Mouse (Mus musculus): ENCODE results near the gene Ankrd65.
"Not testable (repeated sequence)": the region's sequence is repeated elsewhere in the genome, so short reads cannot be mapped to it uniquely, and the experiment has no call there.

The Ankrd65 gene

DNA sequence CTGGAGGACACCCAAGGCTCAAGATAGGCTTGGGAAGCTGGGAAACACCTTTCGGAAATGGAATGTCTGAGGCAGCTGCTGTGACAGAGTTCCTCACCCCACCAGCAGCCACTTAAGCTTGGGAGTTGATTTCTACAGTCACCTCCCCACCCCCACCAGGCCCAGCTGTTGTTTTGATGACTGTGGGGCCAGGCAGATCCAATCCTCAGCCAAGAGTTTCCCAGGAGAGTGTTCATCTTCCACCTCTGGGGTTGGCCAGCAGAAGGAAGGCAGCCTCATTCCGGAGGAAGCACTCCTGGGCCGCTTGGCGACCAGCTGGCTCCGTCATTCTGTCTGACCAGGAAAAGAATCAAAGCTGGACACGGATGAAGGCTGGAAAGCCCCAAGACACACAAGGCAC, 9.3 kb upstream of the Ankrd65 start:
- H3K36me3 ChIP-seq (ENCODE audit: insufficient read depth, low read length) = no peaks in the 10 kb centered on the region
- H3K27me3 ChIP-seq (ENCODE audit: insufficient read depth, low read length) = peaks cover 27% of the 10 kb centered on the region
- H3K4me3 ChIP-seq (replicated peaks; ENCODE audit: low read length) = no peak overlapping the region
- no peak for TF ChIP-seq CTCF (conservative IDR thresholded peaks at IDR 0.05; ENCODE audit: low read length)
- no peak for TF ChIP-seq NANOG (IDR thresholded peaks at IDR 0.05; ENCODE audit: borderline replicate concordance, low read length)
- TF ChIP-seq POU5F1 (IDR thresholded peaks at IDR 0.05; ENCODE audit: borderline replicate concordance, low read length) = no peak
- H3K4me1 ChIP-seq (replicated peaks; ENCODE audit: low read depth, low read length) = peaks cover 47% of the 10 kb centered on the region
- no peaks in the 10 kb centered on the region for H3K9me3 ChIP-seq (ENCODE audit: low read length)

GRCm38 (mm10) chr4:155783486-155784080, 6.7 kb upstream of the Ankrd65 start:
- H3K4me3 ChIP-seq (replicated peaks; ENCODE audit: low read length) = peak overlapping the region; percentile 83
- H3K27me3 ChIP-seq (ENCODE audit: insufficient read depth, low read length) = peaks cover 20% of the 10 kb centered on the region
- no peaks in the 10 kb centered on the region for H3K9me3 ChIP-seq (ENCODE audit: low read length)
- H3K4me1 ChIP-seq (replicated peaks; ENCODE audit: low read depth, low read length) = peaks cover 29% of the 10 kb centered on the region
- no peak for TF ChIP-seq NANOG (IDR thresholded peaks at IDR 0.05; ENCODE audit: borderline replicate concordance, low read length)
- TF ChIP-seq POU5F1 (IDR thresholded peaks at IDR 0.05; ENCODE audit: borderline replicate concordance, low read length) = no peak
- no peak for TF ChIP-seq CTCF (conservative IDR thresholded peaks at IDR 0.05; ENCODE audit: low read length)
- no peaks in the 10 kb centered on the region for H3K36me3 ChIP-seq (ENCODE audit: insufficient read depth, low read length)

- Histone ChIP-seq H3K9me3 (ENCODE audit: low read length) (no peaks in the 10 kb centered on the region), H3K27me3 (ENCODE audit: insufficient read depth, low read length) (peaks cover 16% of the 10 kb centered on the region), H3K4me1 (replicated peaks; ENCODE audit: low read depth, low read length) (peaks cover 25% of the 10 kb centered on the region), H3K4me3 (replicated peaks; ENCODE audit: low read length) (peak overlapping the region; percentile 83), H3K36me3 (ENCODE audit: insufficient read depth, low read length) (no peaks in the 10 kb centered on the region)
- TF ChIP-seq POU5F1 (IDR thresholded peaks at IDR 0.05; ENCODE audit: borderline replicate concordance, low read length) (no peak), CTCF (conservative IDR thresholded peaks at IDR 0.05; ENCODE audit: low read length) (peak; percentile 31; the same call in 1 of the 2 replicates), NANOG (IDR thresholded peaks at IDR 0.05; ENCODE audit: borderline replicate concordance, low read length) (no peak)
Measured at GRCm38 (mm10) chr4:155784081-155784701, 6.0 kb upstream of the Ankrd65 start.

GRCm38 (mm10) chr4:155785246-155785645, 5.0 kb upstream of the Ankrd65 start:
- H3K4me3 ChIP-seq (replicated peaks; ENCODE audit: low read length) = no peak overlapping the region
- peaks cover 17% of the 10 kb centered on the region for H3K27me3 ChIP-seq (ENCODE audit: insufficient read depth, low read length)
- H3K4me1 ChIP-seq (replicated peaks; ENCODE audit: low read depth, low read length) = peaks cover 25% of the 10 kb centered on the region
- no peaks in the 10 kb centered on the region for H3K36me3 ChIP-seq (ENCODE audit: insufficient read depth, low read length)
- no peak for TF ChIP-seq CTCF (conservative IDR thresholded peaks at IDR 0.05; ENCODE audit: low read length)
- TF ChIP-seq POU5F1 (IDR thresholded peaks at IDR 0.05; ENCODE audit: borderline replicate concordance, low read length) = no peak
- no peak for TF ChIP-seq NANOG (IDR thresholded peaks at IDR 0.05; ENCODE audit: borderline replicate concordance, low read length)
- no peaks in the 10 kb centered on the region for H3K9me3 ChIP-seq (ENCODE audit: low read length)

GRCm38 (mm10) chr4:155785819-155786218, 4.4 kb upstream of the Ankrd65 start, which contains the start of gene Tmem88b:
Gene Tmem88b, minus strand, starts transcription at chr4:155785874.
- Histone ChIP-seq H3K36me3 (ENCODE audit: insufficient read depth, low read length) (no peaks in the 10 kb centered on the region), H3K4me1 (replicated peaks; ENCODE audit: low read depth, low read length) (peaks cover 28% of the 10 kb centered on the region), H3K27me3 (ENCODE audit: insufficient read depth, low read length) (peaks cover 22% of the 10 kb centered on the region), H3K9me3 (ENCODE audit: low read length) (no peaks in the 10 kb centered on the region), H3K4me3 (replicated peaks; ENCODE audit: low read length) (peak within 1 kb of the TSS; percentile 83)
- TF ChIP-seq NANOG (IDR thresholded peaks at IDR 0.05; ENCODE audit: borderline replicate concordance, low read length) = no peak
- peak; percentile 57 for TF ChIP-seq CTCF (conservative IDR thresholded peaks at IDR 0.05; ENCODE audit: low read length)
- TF ChIP-seq POU5F1 (IDR thresholded peaks at IDR 0.05; ENCODE audit: borderline replicate concordance, low read length) = no peak

- Histone ChIP-seq H3K27me3 (ENCODE audit: insufficient read depth, low read length) (peaks cover 43% of the 10 kb centered on the region), H3K9me3 (ENCODE audit: low read length) (no peaks in the 10 kb centered on the region), H3K36me3 (ENCODE audit: insufficient read depth, low read length) (no peaks in the 10 kb centered on the region), H3K4me1 (replicated peaks; ENCODE audit: low read depth, low read length) (peaks cover 39% of the 10 kb centered on the region), H3K4me3 (replicated peaks; ENCODE audit: low read length) (no peak overlapping the region)
- TF ChIP-seq CTCF (conservative IDR thresholded peaks at IDR 0.05; ENCODE audit: low read length) = no peak
- no peak for TF ChIP-seq NANOG (IDR thresholded peaks at IDR 0.05; ENCODE audit: borderline replicate concordance, low read length)
- TF ChIP-seq POU5F1 (IDR thresholded peaks at IDR 0.05; ENCODE audit: borderline replicate concordance, low read length) = no peak
Measured at GRCm38 (mm10) chr4:155788300-155788699, 1.9 kb upstream of the Ankrd65 start.

DNA sequence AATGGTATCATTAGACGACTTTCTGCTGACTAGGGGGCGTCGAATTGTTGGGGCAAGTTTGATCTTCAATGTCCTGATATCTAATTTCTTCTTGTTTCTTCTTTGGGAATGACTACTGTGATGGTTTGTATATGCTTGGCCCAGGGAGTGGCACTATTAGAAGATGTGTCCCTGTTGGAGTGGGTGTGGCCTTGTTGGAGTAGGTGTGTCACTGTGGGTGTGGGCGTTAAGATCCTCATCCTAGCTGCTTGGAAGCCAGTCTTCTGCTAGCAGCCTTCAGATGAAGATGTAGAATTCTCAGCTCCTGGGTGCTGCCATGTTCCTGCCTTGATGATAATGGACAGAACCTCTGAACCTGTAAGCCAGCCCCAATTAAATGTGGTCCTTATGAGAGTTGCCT, 1.4 kb upstream of the Ankrd65 start:
- H3K27me3 ChIP-seq (ENCODE audit: insufficient read depth, low read length) = peaks cover 40% of the 10 kb centered on the region
- H3K36me3 ChIP-seq (ENCODE audit: insufficient read depth, low read length); H3K9me3 ChIP-seq (ENCODE audit: low read length); H3K4me3 ChIP-seq (replicated peaks; ENCODE audit: low read length): not testable (repeated sequence)
- H3K4me1 ChIP-seq (replicated peaks; ENCODE audit: low read depth, low read length) = peaks cover 33% of the 10 kb centered on the region

- Histone ChIP-seq H3K27me3 (ENCODE audit: insufficient read depth, low read length) (peaks cover 33% of the 10 kb centered on the region), H3K4me1 (replicated peaks; ENCODE audit: low read depth, low read length) (peaks cover 22% of the 10 kb centered on the region), H3K4me3 (replicated peaks; ENCODE audit: low read length) (no peak overlapping the region), H3K36me3 (ENCODE audit: insufficient read depth, low read length) (no peaks in the 10 kb centered on the region), H3K9me3 (ENCODE audit: low read length) (no peaks in the 10 kb centered on the region)
- no peak for TF ChIP-seq POU5F1 (IDR thresholded peaks at IDR 0.05; ENCODE audit: borderline replicate concordance, low read length)
- TF ChIP-seq CTCF (conservative IDR thresholded peaks at IDR 0.05; ENCODE audit: low read length) = no peak
- TF ChIP-seq NANOG (IDR thresholded peaks at IDR 0.05; ENCODE audit: borderline replicate concordance, low read length) = no peak
Measured at GRCm38 (mm10) chr4:155790650-155791161, 467 bp downstream of the Ankrd65 start.

All from E14TG2a.4 (cell line).